Mouse (Mus musculus) common myeloid progenitor, adult 5-6 weeks (primary cell): Measurements from ENCODE around the gene Kctd10. TPM values are rescaled to one million over a fixed set of nuclear protein-coding genes. Genes with fewer than 3 reads are reported as not detected.

ENCODE experiments used
- ATAC-seq: replicated peaks from 2 replicates; pipeline ENCODE4 v1.8.0; 2016; ENCODE audit warnings: low read depth, mild to moderate bottlenecking, moderate TSS enrichment, inconsistent platforms; ENCODE audit not compliant: poor library complexity, severe bottlenecking
- total RNA-seq: library from RNA; stranded (forward); fragments of 200-1000, 187-1606 nt; gene quantifications from 2 replicates; pipeline ENCODE4 v1.2.3, GENCODE M21; 2017

Gene Kctd10
- total RNA-seq, 1 experiment from 2014 or later, result 51.3 TPM

GRCm38 (mm10) chr5:114356250-114356935 is 23.9 kb downstream of the Kctd10 start:
- peak; percentile 93 for ATAC-seq

- ATAC-seq, result 0 out of 2 replicates have a peak, but pooled peaks have one; percentile 43
These were observed 28.8 kb downstream of the Kctd10 start for GRCm38 (mm10) chr5:114351490-114351889.

- ATAC-seq, result no peak
These were observed 33.3 kb downstream of the Kctd10 start for GRCm38 (mm10) chr5:114347005-114347404.

- no peak for ATAC-seq
These were observed 34.8 kb downstream of the Kctd10 start for GRCm38 (mm10) chr5:114345538-114345937.

- ATAC-seq, result no peak
These were observed 36.7 kb downstream of the Kctd10 start for GRCm38 (mm10) chr5:114343612-114344011.

- no peak for ATAC-seq
These were observed 37.3 kb downstream of the Kctd10 start for GRCm38 (mm10) chr5:114342996-114343395.

GRCm38 (mm10) chr5:114323791-114324507 is 56.4 kb downstream of the Kctd10 start:
- peak; percentile 81 for ATAC-seq

- peak; percentile 69 for ATAC-seq
These were observed 57.1 kb downstream of the Kctd10 start for GRCm38 (mm10) chr5:114323105-114323790.

Other genes with a start within 250 kb of the Kctd10 start
- 0.49 and 0.87 TPM in 2 replicates for gene Acacb, start 234.0 kb downstream of the Kctd10 start, total RNA-seq
- not detected in 2 replicates for gene Foxn4, start 106.7 kb downstream of the Kctd10 start, total RNA-seq
- gene Myo1h, start 91.3 kb downstream of the Kctd10 start, total RNA-seq, result 0.73 and 1.3 TPM in 2 replicates
- gene Ube3b, start 99 bp upstream of the Kctd10 start, total RNA-seq, result 15.9 and 25.2 TPM in 2 replicates
- 8.2 and 17.5 TPM in 2 replicates for gene Mmab, start 63.6 kb upstream of the Kctd10 start, total RNA-seq
- gene Mvk, start 63.8 kb upstream of the Kctd10 start, total RNA-seq, result 4.7 and 6.4 TPM in 2 replicates
- gene Fam222a, start 187.5 kb upstream of the Kctd10 start, total RNA-seq, result 0.18 TPM in 1 of 2 replicates, not detected in the other